Mouse (Mus musculus): Measurements from ENCODE around the gene Cnih1.

DNA sequence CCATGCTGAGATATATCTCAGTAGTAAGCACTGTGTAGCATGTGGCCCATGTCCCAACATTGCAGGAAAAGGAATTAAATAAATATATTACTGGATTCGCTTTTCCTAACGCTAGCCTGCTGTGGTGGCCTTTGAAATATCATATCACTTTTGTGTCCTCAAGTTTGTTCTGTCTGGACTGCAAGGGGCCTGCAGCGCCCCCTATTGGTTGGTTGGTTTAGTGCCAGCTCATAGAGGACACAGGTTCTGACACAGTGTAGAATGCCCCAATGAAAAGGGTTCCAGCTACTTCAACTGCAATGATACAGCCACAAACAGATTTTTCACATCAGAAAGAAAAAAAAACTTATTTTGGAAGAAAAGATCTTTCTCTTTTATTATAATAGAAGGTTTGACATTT lies 62.5 kb downstream of the Cnih1 start:
- no peak for TF ChIP-seq MAX (IDR thresholded peaks at IDR 0.05; ENCODE audit: low read depth)
- no peak for TF ChIP-seq USF1 (IDR thresholded peaks at IDR 0.05; ENCODE audit: low read depth)
- no peak for TF ChIP-seq POLR2AphosphoS2 (IDR thresholded peaks at IDR 0.05; ENCODE audit: insufficient read length, low read depth)
- no peak for TF ChIP-seq POLR2A (IDR thresholded peaks at IDR 0.05; ENCODE audit: insufficient read length, low read depth)
- TF ChIP-seq E2F4 (IDR thresholded peaks at IDR 0.05; ENCODE audit: insufficient read depth) = no peak
- TF ChIP-seq SRF (IDR thresholded peaks at IDR 0.05; ENCODE audit: control insufficient read depth, insufficient read length, low read depth) = no peak
- no peak for TF ChIP-seq MYOG (IDR thresholded peaks at IDR 0.05; ENCODE audit: control insufficient read depth in 1 of 3, insufficient read depth in 1 of 3, insufficient read length in 2 of 3, low read depth in 2 of 3)
- no peak for TF ChIP-seq TCF12 (IDR thresholded peaks at IDR 0.05; ENCODE audit: insufficient read depth, poor library complexity, severe bottlenecking)
